ENCODE assay signal across 8 mouse cellular contexts in genomic region chr10:120112507-120113396, GRCm38 (mm10). TPM values are rescaled to one million over a fixed set of nuclear protein-coding genes. Genes with fewer than 3 reads are reported as not detected.
A peak's percentile ranks its signal among the peaks of the same experiment; 100 is the strongest.
DNase-seq lines count a peak whose midpoint lies in the region; ATAC-seq and TF ChIP-seq lines count a peak whose summit lies in the region.

TSS of gene Helb (minus strand) at chr10:120112987.

- DNase-seq in MN1 (ENCODE audit: low spot score): peak; percentile 100
- DNase-seq in cerebellum, adult 9-10 months: peak; percentile 96
- peak; percentile 97 for DNase-seq in hindbrain, embryonic 10.5 days (ENCODE audit: low spot score)
- DNase-seq in layer of hippocampus, adult 9-11 months: peak; percentile 94
- DNase-seq in lung, postnatal 0 days (ENCODE audit: low spot score): peak; percentile 96
- DNase-seq in ovary, postnatal 14 days (ENCODE audit: low spot score): peak; percentile 98
- DNase-seq in thymus, postnatal 14 days: peak; percentile 100

- H3K4me2 ChIP-seq in lung, postnatal 0 days (replicated peaks; ENCODE audit: low read depth, low read length): peak within 1 kb of the TSS; percentile 80

- no peaks in the 10 kb centered on the region for H3K27me3 ChIP-seq in hindbrain, embryonic 10.5 days (ENCODE audit: insufficient read depth, poor library complexity, severe bottlenecking)
- no peaks in the 10 kb centered on the region for H3K27me3 ChIP-seq in lung, postnatal 0 days (replicated peaks; ENCODE audit: insufficient read depth, low read length)

- H3K9ac ChIP-seq in lung, postnatal 0 days (replicated peaks; ENCODE audit: low read depth): peak within 1 kb of the TSS; percentile 62

- peak; percentile 99 for ATAC-seq in frontal cortex, adult (ENCODE audit: low TSS enrichment)
- peak; percentile 100 for ATAC-seq in lung, postnatal 0 days

- H3K4me1 ChIP-seq in hindbrain, embryonic 10.5 days (replicated peaks): peaks cover 6% of the 10 kb centered on the region; the same call in 1 of the 2 replicates
- no peaks in the 10 kb centered on the region for H3K4me1 ChIP-seq in lung, postnatal 0 days (ENCODE audit: insufficient read depth, low read depth, low read length)

- H3K27ac ChIP-seq in hindbrain, embryonic 10.5 days: peak within 1 kb of the TSS; percentile 89
- peak within 1 kb of the TSS; percentile 75 for H3K27ac ChIP-seq in lung, postnatal 0 days (ENCODE audit: low read length)

- peaks cover 15% of the 10 kb centered on the region; the same call in 1 of the 2 replicates for H3K36me3 ChIP-seq in hindbrain, embryonic 10.5 days
- H3K36me3 ChIP-seq in lung, postnatal 0 days (ENCODE audit: insufficient read depth, low read length): no peaks in the 10 kb centered on the region

- no peak for TF ChIP-seq EP300 in lung, postnatal 0 days (IDR thresholded peaks at IDR 0.05)

- no peak for TF ChIP-seq CTCF in lung, postnatal 0 days (IDR thresholded peaks at IDR 0.05)

- WGBS in hindbrain, embryonic 10.5 days: 1% methylated on average over 55 of the region's 55 CpGs
- 2% methylated on average over 54 of the region's 55 CpGs for WGBS in lung, postnatal 0 days

- peak within 1 kb of the TSS; percentile 85 for H3K4me3 ChIP-seq in hindbrain, embryonic 10.5 days
- H3K4me3 ChIP-seq in lung, postnatal 0 days (ENCODE audit: low read depth, low read length): peak within 1 kb of the TSS; percentile 75

- H3K9me3 ChIP-seq in hindbrain, embryonic 10.5 days: no peaks in the 10 kb centered on the region
- no peaks in the 10 kb centered on the region for H3K9me3 ChIP-seq in lung, postnatal 0 days (ENCODE audit: low read length)

RNA-seq across cellular contexts. Expression of gene Helb, which starts in this region (rescaled TPM):
- 4.1 and 6.1 TPM in 2 replicates for polyA plus RNA-seq in hindbrain, embryonic 10.5 days (2016; fragmentation: Nextera tagmentation; extraction: Ambion mirVana)
- 2.7 and 3.0 TPM in 2 replicates for polyA plus RNA-seq in lung, postnatal 0 days (2015; fragmentation: Nextera tagmentation; extraction: Ambion mirVana)

Comparison
In these comparisons a context has a peak if more than half of its experiments do, and no peak if none do; other contexts are left out.
1. Peak in every context shown above with its lines: DNase-seq, ATAC-seq, H3K4me3 ChIP-seq and H3K27ac ChIP-seq.